Mouse (Mus musculus): ENCODE results near the gene Prpf4. TPM values are rescaled to one million over a fixed set of nuclear protein-coding genes. Genes with fewer than 3 reads are reported as not detected.

Prpf4 gene
- polyA plus RNA-seq, 1 experiment from 2014 or later, result 38.6 TPM

- Histone ChIP-seq H3K4me1 (no peaks in the 10 kb centered on the region), H3K9me3 (replicated peaks) (no peaks in the 10 kb centered on the region), H3K27me3 (ENCODE audit: low read depth, poor library complexity, severe bottlenecking) (no peaks in the 10 kb centered on the region), H3K4me3 (no peak overlapping the region), H3K27ac (no peak overlapping the region), H3K36me3 (peaks cover 91% of the 10 kb centered on the region)
- no peak for DNase-seq (ENCODE audit: low spot score)
- 94% methylated on average over 4 of the region's 4 CpGs for WGBS
These were observed 10.8 kb upstream of the Prpf4 start for GRCm38 (mm10) chr4:62397616-62398365.

- no peak overlapping the region for H3K4me3 ChIP-seq
- no peak for DNase-seq (ENCODE audit: low spot score)
- no peak overlapping the region for H3K27ac ChIP-seq
- WGBS, result 94% methylated on average over 3 of the region's 3 CpGs
- H3K27me3 ChIP-seq (ENCODE audit: low read depth, poor library complexity, severe bottlenecking), result no peaks in the 10 kb centered on the region
- H3K36me3 ChIP-seq, result peaks cover 95% of the 10 kb centered on the region
- no peaks in the 10 kb centered on the region for H3K4me1 ChIP-seq
- no peaks in the 10 kb centered on the region for H3K9me3 ChIP-seq (replicated peaks)
These were observed 9.6 kb upstream of the Prpf4 start for GRCm38 (mm10) chr4:62398956-62399355.

GRCm38 (mm10) chr4:62406133-62406532 is 2.5 kb upstream of the Prpf4 start:
- DNase-seq (ENCODE audit: low spot score), result no peak
- H3K9me3 ChIP-seq (replicated peaks), result no peaks in the 10 kb centered on the region
- no peak overlapping the region for H3K27ac ChIP-seq
- H3K4me1 ChIP-seq, result peaks cover 26% of the 10 kb centered on the region
- H3K27me3 ChIP-seq (ENCODE audit: low read depth, poor library complexity, severe bottlenecking), result no peaks in the 10 kb centered on the region
- 87% methylated on average over 4 of the region's 4 CpGs for WGBS
- no peak overlapping the region for H3K4me3 ChIP-seq
- peaks cover 58% of the 10 kb centered on the region for H3K36me3 ChIP-seq

GRCm38 (mm10) chr4:62407730-62408582 is 641 bp upstream of the Prpf4 start:
- peak overlapping the region; percentile 94 for H3K27ac ChIP-seq
- H3K4me1 ChIP-seq, result peaks cover 26% of the 10 kb centered on the region
- DNase-seq (ENCODE audit: low spot score), result peak; percentile 73
- H3K4me3 ChIP-seq, result peak overlapping the region; percentile 68
- no peaks in the 10 kb centered on the region for H3K27me3 ChIP-seq (ENCODE audit: low read depth, poor library complexity, severe bottlenecking)
- no peaks in the 10 kb centered on the region for H3K9me3 ChIP-seq (replicated peaks)
- peaks cover 58% of the 10 kb centered on the region for H3K36me3 ChIP-seq
- WGBS, result under 1% methylated on average over 35 of the region's 35 CpGs

- Histone ChIP-seq H3K4me1 (peaks cover 24% of the 10 kb centered on the region), H3K4me3 (peak overlapping the region; percentile 68), H3K36me3 (peaks cover 58% of the 10 kb centered on the region), H3K27ac (peak overlapping the region; percentile 94), H3K27me3 (ENCODE audit: low read depth, poor library complexity, severe bottlenecking) (no peaks in the 10 kb centered on the region), H3K9me3 (replicated peaks) (no peaks in the 10 kb centered on the region)
- 46% methylated on average over 6 of the region's 6 CpGs for WGBS
- no peak for DNase-seq (ENCODE audit: low spot score)
These were observed 1.0 kb downstream of the Prpf4 start for GRCm38 (mm10) chr4:62409615-62410014.

- H3K36me3 ChIP-seq, result peaks cover 58% of the 10 kb centered on the region
These were observed 1.7 kb downstream of the Prpf4 start for GRCm38 (mm10) chr4:62410325-62410724.

GRCm38 (mm10) chr4:62411606-62412005 is 3.0 kb downstream of the Prpf4 start:
- Histone ChIP-seq H3K9me3 (replicated peaks) (no peaks in the 10 kb centered on the region), H3K4me1 (peaks cover 14% of the 10 kb centered on the region), H3K4me3 (no peak overlapping the region), H3K27ac (no peak overlapping the region), H3K36me3 (peaks cover 61% of the 10 kb centered on the region), H3K27me3 (ENCODE audit: low read depth, poor library complexity, severe bottlenecking) (no peaks in the 10 kb centered on the region)
- DNase-seq (ENCODE audit: low spot score), result no peak
- 94% methylated on average over 10 of the region's 10 CpGs for WGBS

More at GRCm38 (mm10) chr4:62410325-62410724, 1.7 kb downstream of the Prpf4 start:
- peak overlapping the region; percentile 68 for H3K4me3 ChIP-seq
- no peak for DNase-seq (ENCODE audit: low spot score)
- H3K27me3 ChIP-seq (ENCODE audit: low read depth, poor library complexity, severe bottlenecking), result no peaks in the 10 kb centered on the region
- H3K27ac ChIP-seq, result no peak overlapping the region
- peaks cover 23% of the 10 kb centered on the region for H3K4me1 ChIP-seq
- 91% methylated on average over 2 of the region's 2 CpGs for WGBS
- H3K9me3 ChIP-seq (replicated peaks), result no peaks in the 10 kb centered on the region

GRCm38 (mm10) chr4:62418448-62418847 is 9.9 kb downstream of the Prpf4 start:
- no peak for DNase-seq (ENCODE audit: low spot score)
- H3K9me3 ChIP-seq (replicated peaks), result no peaks in the 10 kb centered on the region
- H3K4me1 ChIP-seq, result no peaks in the 10 kb centered on the region
- peaks cover 100% of the 10 kb centered on the region for H3K36me3 ChIP-seq
- WGBS, result 92% methylated on average over 8 of the region's 8 CpGs
- no peak overlapping the region for H3K4me3 ChIP-seq
- H3K27me3 ChIP-seq (ENCODE audit: low read depth, poor library complexity, severe bottlenecking), result no peaks in the 10 kb centered on the region
- no peak overlapping the region for H3K27ac ChIP-seq

GRCm38 (mm10) chr4:62419091-62419490 is 10.5 kb downstream of the Prpf4 start:
- no peaks in the 10 kb centered on the region for H3K9me3 ChIP-seq (replicated peaks)
- no peak for DNase-seq (ENCODE audit: low spot score)
- no peaks in the 10 kb centered on the region for H3K4me1 ChIP-seq
- no peak overlapping the region for H3K27ac ChIP-seq
- H3K27me3 ChIP-seq (ENCODE audit: low read depth, poor library complexity, severe bottlenecking), result no peaks in the 10 kb centered on the region
- peaks cover 100% of the 10 kb centered on the region for H3K36me3 ChIP-seq
- WGBS, result 94% methylated on average over 6 of the region's 6 CpGs
- no peak overlapping the region for H3K4me3 ChIP-seq

GRCm38 (mm10) chr4:62425891-62426290 is 17.3 kb downstream of the Prpf4 start:
- Histone ChIP-seq H3K36me3 (peaks cover 53% of the 10 kb centered on the region), H3K4me3 (no peak overlapping the region), H3K27ac (no peak overlapping the region), H3K4me1 (0 out of 2 replicates have a peak, but pooled peaks cover 2% of the 10 kb centered on the region), H3K27me3 (ENCODE audit: low read depth, poor library complexity, severe bottlenecking) (no peaks in the 10 kb centered on the region), H3K9me3 (replicated peaks) (no peaks in the 10 kb centered on the region)
- WGBS, result 95% methylated on average over 4 of the region's 4 CpGs
- DNase-seq (ENCODE audit: low spot score), result no peak

- DNase-seq (ENCODE audit: low spot score), result no peak
- H3K36me3 ChIP-seq, result peaks cover 30% of the 10 kb centered on the region
- H3K9me3 ChIP-seq (replicated peaks), result no peaks in the 10 kb centered on the region
- H3K4me1 ChIP-seq, result 0 out of 2 replicates have a peak, but pooled peaks cover 2% of the 10 kb centered on the region
- 79% methylated on average over 17 of the region's 17 CpGs for WGBS
- H3K4me3 ChIP-seq, result no peak overlapping the region
- H3K27me3 ChIP-seq (ENCODE audit: low read depth, poor library complexity, severe bottlenecking), result no peaks in the 10 kb centered on the region
- H3K27ac ChIP-seq, result no peak overlapping the region
These were observed 19.6 kb downstream of the Prpf4 start for GRCm38 (mm10) chr4:62427978-62428758.

- DNase-seq (ENCODE audit: low spot score), result no peak
- Histone ChIP-seq H3K9me3 (replicated peaks) (no peaks in the 10 kb centered on the region), H3K36me3 (peaks cover 15% of the 10 kb centered on the region), H3K27ac (no peak overlapping the region), H3K27me3 (ENCODE audit: low read depth, poor library complexity, severe bottlenecking) (no peaks in the 10 kb centered on the region), H3K4me3 (no peak overlapping the region), H3K4me1 (0 out of 2 replicates have a peak, but pooled peaks cover 2% of the 10 kb centered on the region)
- 91% methylated on average over 9 of the region's 9 CpGs for WGBS
These were observed 21.0 kb downstream of the Prpf4 start for GRCm38 (mm10) chr4:62429616-62430015.

Data from limb, embryonic 10.5 days (tissue).